21 mouse cellular contexts compared by ENCODE assay signal in the genomic region with DNA sequence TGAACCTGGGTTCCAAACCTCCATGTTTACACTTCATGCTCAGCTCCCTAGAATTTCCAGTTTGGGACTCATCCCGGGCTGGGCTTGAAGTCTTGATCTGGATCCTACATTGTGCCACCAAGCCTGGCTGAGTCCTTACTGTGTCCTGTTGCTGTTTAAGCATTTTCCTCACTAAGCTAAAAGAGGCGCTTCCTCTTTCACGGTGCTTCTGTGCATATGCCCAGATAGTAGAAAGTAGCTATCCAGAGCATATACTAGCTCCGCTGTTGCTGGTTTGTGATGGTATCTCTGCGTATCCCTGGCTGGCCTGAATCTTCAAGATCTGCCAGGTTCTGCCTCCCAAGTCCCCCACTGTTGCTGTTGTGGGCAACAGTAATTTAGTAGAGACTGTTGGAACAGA. TPM values are rescaled to one million over a fixed set of nuclear protein-coding genes. Genes with fewer than 3 reads are reported as not detected.
A peak's percentile ranks its signal among the peaks of the same experiment; 100 is the strongest.
DNase-seq lines count a peak whose midpoint lies in the region; ATAC-seq and TF ChIP-seq lines count a peak whose summit lies in the region.
"Had no signal": no experiment of that assay in that cellular context is flagged by ENCODE, and none has a peak within 500 bp of the region (broad histone marks: within the 10 kb centered on the region; RNA-seq: fewer than 3 reads in every experiment).

No protein-coding gene starts in this region.

- H3K9me3 ChIP-seq in kidney, embryonic 16.5 days (ENCODE audit: low read length): no peaks in the 10 kb centered on the region
- H3K9me3 ChIP-seq in liver, postnatal 0 days (ENCODE audit: low read length): no peaks in the 10 kb centered on the region
- H3K9me3 ChIP-seq: embryonic facial prominence, embryonic 13.5 days; hindbrain, embryonic 12.5 days; limb, embryonic 10.5 days; lung, embryonic 15.5 days; midbrain, embryonic 15.5 days had no signal

- ATAC-seq in frontal cortex, adult (ENCODE audit: low TSS enrichment): peak; percentile 35; the same call in 1 of the 2 replicates
- no peak for ATAC-seq in kidney, embryonic 16.5 days (ENCODE audit: low FRiP score, low TSS enrichment)
- peak; percentile 49 for ATAC-seq in common myeloid progenitor, adult 5-6 weeks (replicated peaks; ENCODE audit: low read depth, poor library complexity, severe bottlenecking)
- peak; percentile 31 for ATAC-seq in liver, postnatal 0 days
- ATAC-seq: midbrain, embryonic 15.5 days had no signal

- H3K27me3 ChIP-seq in kidney, embryonic 16.5 days (ENCODE audit: insufficient read depth, low read length): no peaks in the 10 kb centered on the region
- H3K27me3 ChIP-seq in liver, postnatal 0 days (ENCODE audit: insufficient read depth, low read length): no peaks in the 10 kb centered on the region
- H3K27me3 ChIP-seq: embryonic facial prominence, embryonic 13.5 days; hindbrain, embryonic 12.5 days; lung, embryonic 15.5 days; midbrain, embryonic 15.5 days had no signal

- no peak for TF ChIP-seq CTCF in liver, postnatal 0 days (IDR thresholded peaks at IDR 0.05; ENCODE audit: low read depth)

- H3K9ac ChIP-seq in kidney, embryonic 16.5 days (replicated peaks; ENCODE audit: low read length): no peak overlapping the region
- H3K9ac ChIP-seq in liver, postnatal 0 days (replicated peaks): no peak overlapping the region
- H3K9ac ChIP-seq: embryonic facial prominence, embryonic 13.5 days; hindbrain, embryonic 12.5 days; lung, embryonic 15.5 days; midbrain, embryonic 15.5 days had no signal

- TF ChIP-seq EP300 in liver, postnatal 0 days (IDR thresholded peaks at IDR 0.05; ENCODE audit: low read depth): no peak

- no peak overlapping the region for H3K4me3 ChIP-seq in kidney, embryonic 16.5 days (ENCODE audit: low read length)
- no peak overlapping the region for H3K4me3 ChIP-seq in liver, postnatal 0 days (ENCODE audit: low read depth, low read length)
- H3K4me3 ChIP-seq: embryonic facial prominence, embryonic 13.5 days; hindbrain, embryonic 12.5 days; limb, embryonic 10.5 days; lung, embryonic 15.5 days; midbrain, embryonic 15.5 days had no signal

- no peak overlapping the region for H3K4me2 ChIP-seq in kidney, embryonic 16.5 days (replicated peaks; ENCODE audit: low read depth, low read length)
- no peak overlapping the region for H3K4me2 ChIP-seq in liver, postnatal 0 days (ENCODE audit: low read depth, low read length)
- H3K4me2 ChIP-seq: embryonic facial prominence, embryonic 13.5 days; hindbrain, embryonic 12.5 days; lung, embryonic 15.5 days; midbrain, embryonic 15.5 days had no signal

- peak overlapping the region; percentile 21 for H3K27ac ChIP-seq in kidney, embryonic 16.5 days (ENCODE audit: low read length)
- H3K27ac ChIP-seq in liver, postnatal 0 days (ENCODE audit: low read depth): peak overlapping the region; percentile 74
- H3K27ac ChIP-seq: hindbrain, embryonic 12.5 days; limb, embryonic 10.5 days; midbrain, embryonic 15.5 days had no signal

- peaks cover 41% of the 10 kb centered on the region for H3K36me3 ChIP-seq in kidney, embryonic 16.5 days (ENCODE audit: insufficient read depth, low read length)
- H3K36me3 ChIP-seq in liver, postnatal 0 days (replicated peaks; ENCODE audit: insufficient read depth, low read length): peaks cover 51% of the 10 kb centered on the region

- H3K4me1 ChIP-seq in kidney, embryonic 16.5 days (ENCODE audit: insufficient read depth, low read length): 0 out of 2 replicates have a peak, but pooled peaks cover 4% of the 10 kb centered on the region
- peaks cover 21% of the 10 kb centered on the region for H3K4me1 ChIP-seq in liver, postnatal 0 days (ENCODE audit: insufficient read depth)
- H3K4me1 ChIP-seq: hindbrain, embryonic 12.5 days; limb, embryonic 10.5 days; midbrain, embryonic 15.5 days had no signal

- 90% methylated on average over 5 of the region's 5 CpGs for WGBS in kidney, embryonic 16.5 days
- WGBS in liver, postnatal 0 days (ENCODE audit: insufficient replicate concordance): 47% methylated on average over 5 of the region's 5 CpGs

- no peak for DNase-seq in frontal cortex, postnatal 25 days (ENCODE audit: low spot score in 2 of 2)
- no peak for DNase-seq in kidney, adult 11 months
- DNase-seq in liver, postnatal 0 days: no peak
- DNase-seq in adrenal gland, adult 2 months: no peak
- no peak for DNase-seq in cerebellum, adult 9-10 months
- DNase-seq: cerebellum, postnatal 36 days; layer of hippocampus, postnatal 36 days; right cerebral cortex, adult 18-20 months; thymus, postnatal 25 days had no signal

RNA-seq across cellular contexts. Expression of gene Teddm2, which starts 10.4 kb away (rescaled TPM):
- 0.58 and 0.67 TPM in 2 replicates for polyA plus RNA-seq in kidney, embryonic 16.5 days (2015; fragmentation: Nextera tagmentation; extraction: Ambion mirVana)
- 0.18 and 0.29 TPM in 2 replicates for total RNA-seq in common myeloid progenitor, adult 5-6 weeks (2017)
- polyA plus RNA-seq in liver, postnatal 0 days (2015; fragmentation: Nextera tagmentation; extraction: Ambion mirVana): 0.53 and 0.88 TPM in 2 replicates
- total RNA-seq in adrenal gland, adult 2 months (2021): under 1 TPM; 0.29 to 0.52 TPM
- 0.19 and 0.24 TPM in 2 replicates for polyA plus RNA-seq in adrenal gland, adult 2 months (2012; rRNA removed)

RNA-seq across cellular contexts. Expression of gene Glul, which starts 10.7 kb away (rescaled TPM):
- polyA plus RNA-seq in kidney, embryonic 16.5 days (2015; fragmentation: Nextera tagmentation; extraction: Ambion mirVana): 159 and 176 TPM in 2 replicates
- 72.4 and 94.7 TPM in 2 replicates for total RNA-seq in common myeloid progenitor, adult 5-6 weeks (2017)
- 305 and 310 TPM in 2 replicates for polyA plus RNA-seq in liver, postnatal 0 days (2015; fragmentation: Nextera tagmentation; extraction: Ambion mirVana)
- total RNA-seq in adrenal gland, adult 2 months (2021): 1,000 to 10,000 TPM; 1,004 to 1,607 TPM
- polyA plus RNA-seq in adrenal gland, adult 2 months (2012; rRNA removed): 279 and 350 TPM in 2 replicates

RNA-seq across cellular contexts. Expression of gene Teddm1a, which starts 18.9 kb away (rescaled TPM):
- polyA plus RNA-seq in kidney, embryonic 16.5 days (2015; fragmentation: Nextera tagmentation; extraction: Ambion mirVana): not detected in 2 replicates
- not detected in 2 replicates for total RNA-seq in common myeloid progenitor, adult 5-6 weeks (2017)
- not detected in 2 replicates for polyA plus RNA-seq in liver, postnatal 0 days (2015; fragmentation: Nextera tagmentation; extraction: Ambion mirVana)
- not detected for total RNA-seq in adrenal gland, adult 2 months (2021)
- not detected in 2 replicates for polyA plus RNA-seq in adrenal gland, adult 2 months (2012; rRNA removed)
- total RNA-seq: adrenal gland, postnatal 4 days; layer of hippocampus, postnatal 36 days had no signal
- polyA plus RNA-seq: embryonic facial prominence, embryonic 13.5 days; forebrain, embryonic 11.5 days; heart, embryonic 14.5 days; hindbrain, embryonic 12.5 days; limb, embryonic 10.5 days; lung, embryonic 15.5 days; midbrain, embryonic 15.5 days; spleen, adult 2 months had no signal

RNA-seq across cellular contexts. Expression of gene Teddm1b, which starts 36.3 kb away (rescaled TPM):
- 0.39 and 0.40 TPM in 2 replicates for polyA plus RNA-seq in kidney, embryonic 16.5 days (2015; fragmentation: Nextera tagmentation; extraction: Ambion mirVana)
- total RNA-seq in common myeloid progenitor, adult 5-6 weeks (2017): not detected in 2 replicates
- 0.05 TPM in 2 replicates for polyA plus RNA-seq in liver, postnatal 0 days (2015; fragmentation: Nextera tagmentation; extraction: Ambion mirVana)
- not detected for total RNA-seq in adrenal gland, adult 2 months (2021)
- not detected in 2 replicates for polyA plus RNA-seq in adrenal gland, adult 2 months (2012; rRNA removed)
- total RNA-seq: adrenal gland, postnatal 4 days had no signal
- polyA plus RNA-seq: heart, embryonic 14.5 days; spleen, adult 2 months had no signal
